Mouse (Mus musculus) midbrain, postnatal 0 days (tissue): ENCODE measurements around the gene Grap2. TPM values are rescaled to one million over a fixed set of nuclear protein-coding genes. Genes with fewer than 3 reads are reported as not detected.
A peak's percentile ranks its signal among the peaks of the same experiment; 100 is the strongest.
"Not testable (repeated sequence)": the region's sequence is repeated elsewhere in the genome, so short reads cannot be mapped to it uniquely, and the experiment has no call there.

Experiments used
- ATAC-seq: fragments of 200-750 bp; cut with Nextera tagmentation; 2 replicates; pipeline ENCODE4 v1.8.0; 2017; ENCODE audit warnings: moderate number of reproducible peaks, mild to moderate bottlenecking, moderate TSS enrichment, moderate library complexity; ENCODE audit not compliant: low FRiP score
- DNase-seq: peaks from one replicate; pipeline ENCODE4 v3.0.0-alpha.2; 2015; ENCODE audit warnings: low spot score
- H3K27ac ChIP-seq: fragments of 300-500 bp; sonication (generic); 2 replicates; pipeline ENCODE4 v1.5.1; 2014; ENCODE audit warnings: low read depth, mild to moderate bottlenecking, low read length, mixed read lengths
- H3K27me3 ChIP-seq: fragments of 300-500 bp; sonication (generic); 2 replicates; pipeline ENCODE4 v1.6.1; 2014; ENCODE audit warnings: low read length, control low read depth, mixed read lengths; ENCODE audit not compliant: insufficient read depth
- H3K36me3 ChIP-seq: fragments of 300-500 bp; sonication (generic); 2 replicates; pipeline ENCODE4 v1.6.1; 2014; ENCODE audit warnings: low read length, control low read depth, mixed read lengths; ENCODE audit not compliant: insufficient read depth
- H3K4me1 ChIP-seq: fragments of 300-500 bp; sonication (generic); 2 replicates; pipeline ENCODE4 v1.6.1; 2014; ENCODE audit warnings: mild to moderate bottlenecking, control low read depth, antibody characterized with exemption, low read length, mixed read lengths; ENCODE audit not compliant: insufficient read depth
- H3K4me2 ChIP-seq: fragments of 300-500 bp; sonication (generic); 2 replicates; pipeline ENCODE4 v1.6.1; 2014; ENCODE audit warnings: low read depth, mild to moderate bottlenecking, low read length, mixed read lengths; ENCODE audit not compliant: poor library complexity, severe bottlenecking
- H3K4me3 ChIP-seq: fragments of 300-500 bp; sonication (generic); 2 replicates; pipeline ENCODE4 v1.5.1; 2014; ENCODE audit warnings: low read depth, mild to moderate bottlenecking, low read length, moderate library complexity
- H3K9ac ChIP-seq: fragments of 300-500 bp; sonication (generic); replicated peaks from 2 replicates; pipeline ENCODE4 v1.6.1; 2014; ENCODE audit warnings: mild to moderate bottlenecking, low read length, moderate library complexity, mixed read lengths; ENCODE audit not compliant: poor library complexity, severe bottlenecking
- H3K9me3 ChIP-seq: fragments of 300-500 bp; sonication (generic); 2 replicates; pipeline ENCODE4 v1.6.1; 2016; ENCODE audit warnings: low read length, control low read depth
- CTCF ChIP-seq: IDR thresholded peaks from 2 replicates; pipeline ENCODE4 v1.5.1; 2016; ENCODE audit warnings: antibody characterized with exemption, mild to moderate bottlenecking
- WGBS: fragments of 180-500 bp; shearing (Covaris S2); extraction: QIAGEN DNeasy Blood & Tissue Kit; methylation state at CpG from one replicate; pipeline ENCODE4 v1.1.7; 2014; 5-methylcytosine and 5-hydroxymethylcytosine counted together
- polyA plus RNA-seq: library from polyadenylated mRNA; unstranded; fragments of >200 nt; fragmentation: Nextera tagmentation; extraction: Ambion mirVana; gene quantifications from 2 replicates; pipeline ENCODE4 v1.2.1, GENCODE M21; 2015
- total RNA-seq: library from RNA; depleted of rRNA; stranded (reverse); fragments of >200 nt; gene quantifications from 2 replicates; pipeline ENCODE4 v1.2.3, GENCODE M21; 2014

Grap2 gene
- total and polyA plus RNA-seq, 2 experiments from 2014 or later: 0.07 to 0.66 TPM

GRCm38 (mm10) chr15:80576415-80576994, 4.1 kb downstream of the Grap2 start:
- WGBS: 69% methylated on average over 11 of the region's 11 CpGs
- H3K4me3 ChIP-seq: no peak overlapping the region
- H3K36me3 ChIP-seq: no peaks in the 10 kb centered on the region
- H3K27me3 ChIP-seq: no peaks in the 10 kb centered on the region; the same call in 1 of the 2 replicates
- H3K4me2 ChIP-seq: no peak overlapping the region
- no peak overlapping the region for H3K27ac ChIP-seq
- no peaks in the 10 kb centered on the region for H3K9me3 ChIP-seq
- DNase-seq (no peak), ATAC-seq (no peak)
- H3K9ac ChIP-seq: no peak overlapping the region
- 0 out of 2 replicates have a peak, but pooled peaks cover 2% of the 10 kb centered on the region for H3K4me1 ChIP-seq
- no peak for TF ChIP-seq CTCF

DNA sequence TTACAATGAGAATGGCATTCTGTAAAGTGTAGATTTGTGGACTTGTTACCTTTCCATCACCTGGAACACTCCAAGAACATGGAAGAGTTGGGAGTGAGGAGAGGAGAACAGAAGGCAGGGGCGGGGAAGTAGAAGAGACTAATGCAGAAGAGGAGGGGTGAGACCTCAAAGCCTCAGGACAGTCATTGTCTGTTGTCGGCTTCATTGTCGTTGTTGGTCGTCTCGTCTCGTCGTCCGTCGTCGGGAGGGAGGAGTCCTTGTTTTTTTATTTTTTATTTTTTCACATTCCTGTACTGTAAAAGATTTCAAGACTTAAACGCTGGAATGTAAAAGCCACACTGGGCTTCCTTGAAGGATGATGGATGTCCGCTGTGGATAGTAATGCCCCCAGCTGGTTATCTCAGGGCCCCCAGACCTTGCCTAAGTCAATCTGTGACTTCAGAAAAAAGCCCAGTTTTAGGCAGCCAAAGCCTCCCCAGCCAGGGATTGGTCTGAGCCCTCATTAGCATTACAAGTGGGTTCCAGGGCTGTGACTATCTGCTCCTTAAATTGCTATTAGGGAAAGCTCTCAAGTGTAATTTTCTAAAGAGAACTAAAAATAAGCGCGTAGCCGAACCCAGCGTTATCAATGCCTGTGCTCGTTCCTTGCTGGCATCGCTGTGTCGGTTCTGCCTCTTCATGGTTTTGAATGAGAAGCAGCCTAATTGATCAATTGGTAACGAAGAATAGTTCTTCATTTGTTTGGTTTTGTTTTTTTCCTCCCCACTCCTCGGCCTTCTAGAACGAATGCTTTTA, 5.0 kb downstream of the Grap2 start:
- no peak for ATAC-seq
- Histone ChIP-seq H3K9ac (no peak overlapping the region), H3K9me3 (no peaks in the 10 kb centered on the region), H3K4me1 (0 out of 2 replicates have a peak, but pooled peaks cover 2% of the 10 kb centered on the region), H3K36me3 (no peaks in the 10 kb centered on the region), H3K27ac (no peak overlapping the region), H3K4me3 (no peak overlapping the region), H3K4me2 (no peak overlapping the region), H3K27me3 (no peaks in the 10 kb centered on the region; the same call in 1 of the 2 replicates)
- no peak for TF ChIP-seq CTCF
- DNase-seq: no peak
- 12% methylated on average over 22 of the region's 22 CpGs for WGBS

GRCm38 (mm10) chr15:80579121-80579520, 6.7 kb downstream of the Grap2 start:
- Histone ChIP-seq H3K4me1 (0 out of 2 replicates have a peak, but pooled peaks cover 2% of the 10 kb centered on the region), H3K27ac (no peak overlapping the region), H3K4me3 (no peak overlapping the region), H3K9me3 (no peaks in the 10 kb centered on the region), H3K27me3 (no peaks in the 10 kb centered on the region; the same call in 1 of the 2 replicates), H3K36me3 (no peaks in the 10 kb centered on the region), H3K4me2 (no peak overlapping the region), H3K9ac (no peak overlapping the region)
- DNase-seq (no peak), ATAC-seq (no peak)
- 0 out of 2 replicates have a peak, but pooled peaks have one; percentile 9 for TF ChIP-seq CTCF
- 68% methylated on average over 3 of the region's 3 CpGs for WGBS

GRCm38 (mm10) chr15:80580585-80580984, 8.2 kb downstream of the Grap2 start:
- not testable (repeated sequence) for H3K4me1 ChIP-seq, H3K4me3 ChIP-seq, H3K27me3 ChIP-seq, H3K9ac ChIP-seq, H3K27ac ChIP-seq, ATAC-seq, H3K9me3 ChIP-seq, DNase-seq, H3K4me2 ChIP-seq, H3K36me3 ChIP-seq
- 72% methylated on average over 1 of the region's 1 CpGs for WGBS

- H3K4me2 ChIP-seq: no peak overlapping the region
- ATAC-seq (no peak), DNase-seq (no peak)
- TF ChIP-seq CTCF: no peak
- no peak overlapping the region for H3K9ac ChIP-seq
- no peaks in the 10 kb centered on the region; the same call in 1 of the 2 replicates for H3K27me3 ChIP-seq
- 69% methylated on average over 20 of the region's 20 CpGs for WGBS
- H3K36me3 ChIP-seq: no peaks in the 10 kb centered on the region
- H3K9me3 ChIP-seq: no peaks in the 10 kb centered on the region
- H3K4me1 ChIP-seq: peaks cover 7% of the 10 kb centered on the region; the same call in 1 of the 2 replicates
- H3K27ac ChIP-seq: no peak overlapping the region
- no peak overlapping the region for H3K4me3 ChIP-seq
These were observed 10.4 kb downstream of the Grap2 start for GRCm38 (mm10) chr15:80582581-80583495.
